Mouse (Mus musculus) ovary, adult 18-20 months (tissue): ENCODE data around the gene Gm17267.
"Not testable (repeated sequence)": the region's sequence is repeated elsewhere in the genome, so short reads cannot be mapped to it uniquely, and the experiment has no call there.

Experiments
- DNase-seq: peaks from one replicate; pipeline ENCODE4 v3.0.0; 2022; ENCODE audit warnings: low spot score, mixed read lengths

The Gm17267 gene

GRCm38 (mm10) chrX:126017257-126017656 lies at the start of gene Gm17267:
Gene Gm17267, plus strand, starts transcription at chrX:126017557.
- not testable (repeated sequence) for DNase-seq
